Mouse (Mus musculus) CH12.LX (cell line): ENCODE results near the gene Zdhhc18. TPM values are rescaled to one million over a fixed set of nuclear protein-coding genes. Genes with fewer than 3 reads are reported as not detected.

Experiments
- DNase-seq: peaks from one replicate; pipeline ENCODE4 v3.0.0-alpha.2; 2013; ENCODE audit errors: extremely low read depth
- H3K27ac ChIP-seq: 2 replicates; pipeline ENCODE4 v1.5.1; 2012; ENCODE audit warnings: low read depth, mild to moderate bottlenecking, control low read depth, moderate library complexity; ENCODE audit not compliant: insufficient read depth
- H3K27me3 ChIP-seq: replicated peaks from 2 replicates; pipeline ENCODE3; 2012; ENCODE audit warnings: inconsistent platforms
- H3K36me3 ChIP-seq, 2 experiments: replicated peaks in 1 of 2; 2 replicates each; pipeline versions ENCODE3 to v1.6.1; 2012; ENCODE audit warnings: inconsistent platforms in 1 of 2, low read length in 1 of 2, mild to moderate bottlenecking in 1 of 2, mixed read lengths in 1 of 2, moderate library complexity in 1 of 2; ENCODE audit not compliant: control insufficient read depth in 1 of 2, insufficient read depth in 1 of 2
- H3K4me1 ChIP-seq, 2 experiments: 2 replicates each; pipeline ENCODE4 v1.6.1; 2012; ENCODE audit warnings: inconsistent platforms in 1 of 2, moderate library complexity in 1 of 2; ENCODE audit not compliant: insufficient read depth in 2 of 2, control insufficient read depth in 1 of 2
- H3K4me2 ChIP-seq: 2 replicates; pipeline ENCODE4 v1.6.1; 2012; ENCODE audit warnings: low read depth, mild to moderate bottlenecking, control low read depth; ENCODE audit not compliant: poor library complexity, insufficient read depth, severe bottlenecking
- H3K4me3 ChIP-seq, 3 experiments: fragments of 150-350 bp in 1 of 3; sonication (generic) in 1 of 3; replicated peaks in 1 of 3; 2 replicates each; pipeline versions ENCODE3 to v1.5.1; 2011 to 2012; ENCODE audit warnings: low read depth in 2 of 3, low read length in 2 of 3, mild to moderate bottlenecking in 2 of 3, moderate library complexity in 2 of 3, control low read depth in 1 of 3, improper control_type of control experiment in 1 of 3, inconsistent platforms in 1 of 3, mixed read lengths in 1 of 3; ENCODE audit not compliant: poor library complexity in 1 of 3
- H3K79me2 ChIP-seq: replicated peaks from 2 replicates; pipeline ENCODE4 v1.6.1; 2012; ENCODE audit warnings: mild to moderate bottlenecking, moderate library complexity; ENCODE audit not compliant: control insufficient read depth, poor library complexity, insufficient read depth, severe bottlenecking; ENCODE audit errors: extremely low read depth
- H3K9ac ChIP-seq: 2 replicates; pipeline ENCODE4 v1.6.1; 2012; ENCODE audit warnings: low read depth, mild to moderate bottlenecking, control low read depth, moderate library complexity; ENCODE audit not compliant: insufficient read depth
- H3K9me3 ChIP-seq: replicated peaks from 2 replicates; pipeline ENCODE3; 2012; ENCODE audit warnings: low read length, inconsistent platforms, mixed read lengths
- BHLHE40 ChIP-seq: IDR thresholded peaks from 2 replicates; pipeline ENCODE4 v1.6.1; 2011; ENCODE audit warnings: mild to moderate bottlenecking, low read depth, low read length, improper control_type of control experiment
- CHD1 ChIP-seq: IDR thresholded peaks from 2 replicates; pipeline ENCODE4 v1.6.1; 2012; ENCODE audit warnings: low read depth, low read length, improper control_type of control experiment, inconsistent platforms
- CHD2 ChIP-seq: IDR thresholded peaks from 2 replicates; pipeline ENCODE4 v1.6.1; 2011; ENCODE audit warnings: low read length, improper control_type of control experiment
- ELF1 ChIP-seq: IDR thresholded peaks from 2 replicates; pipeline ENCODE4 v1.6.1; 2014; ENCODE audit warnings: low read depth, mild to moderate bottlenecking, inconsistent platforms, low read length, improper control_type of control experiment
- EP300 ChIP-seq: IDR thresholded peaks from 2 replicates; pipeline ENCODE4 v1.6.1; 2011; ENCODE audit warnings: low read length, improper control_type of control experiment
- ETS1 ChIP-seq: conservative IDR thresholded peaks from 2 replicates; pipeline ENCODE4 v1.6.1; 2012; ENCODE audit warnings: low read depth, mild to moderate bottlenecking, inconsistent platforms, low read length, improper control_type of control experiment, moderate library complexity
- GABPA ChIP-seq: IDR thresholded peaks from 2 replicates; pipeline ENCODE4 v1.6.1; 2012; ENCODE audit warnings: low read depth, low read length, improper control_type of control experiment, inconsistent platforms; ENCODE audit not compliant: insufficient replicate concordance
- HCFC1 ChIP-seq: IDR thresholded peaks from 2 replicates; pipeline ENCODE4 v1.6.1; 2012; ENCODE audit warnings: low read depth, mild to moderate bottlenecking, inconsistent platforms, low read length, improper control_type of control experiment
- KAT2A ChIP-seq: IDR thresholded peaks from 2 replicates; pipeline ENCODE4 v1.6.1; 2012; ENCODE audit warnings: low read length, improper control_type of control experiment, inconsistent platforms; ENCODE audit not compliant: insufficient replicate concordance
- MAFK ChIP-seq: IDR thresholded peaks from 2 replicates; pipeline ENCODE4 v1.6.1; 2011; ENCODE audit warnings: low read length, improper control_type of control experiment; ENCODE audit not compliant: insufficient replicate concordance
- MAZ ChIP-seq: IDR thresholded peaks from 2 replicates; pipeline ENCODE4 v1.6.1; 2012; ENCODE audit warnings: low read depth, mild to moderate bottlenecking, inconsistent platforms, low read length, improper control_type of control experiment, moderate library complexity
- MEF2A ChIP-seq: IDR thresholded peaks from 2 replicates; pipeline ENCODE4 v1.6.1; 2014; ENCODE audit warnings: low read depth, mild to moderate bottlenecking, inconsistent platforms, low read length, improper control_type of control experiment, borderline replicate concordance
- MYC ChIP-seq: IDR thresholded peaks from 2 replicates; pipeline ENCODE4 v1.6.1; 2011; ENCODE audit warnings: low read depth, mild to moderate bottlenecking, improper control_type of control experiment, low read length
- NELFE ChIP-seq: IDR thresholded peaks from 2 replicates; pipeline ENCODE4 v1.6.1; 2011; ENCODE audit warnings: low read depth, low read length, improper control_type of control experiment
- NRF1 ChIP-seq: IDR thresholded peaks from 2 replicates; pipeline ENCODE4 v1.6.1; 2014; ENCODE audit warnings: low read depth, mild to moderate bottlenecking, inconsistent platforms, low read length, improper control_type of control experiment, moderate library complexity
- PAX5 ChIP-seq: IDR thresholded peaks from 2 replicates; pipeline ENCODE4 v1.6.1; 2012; ENCODE audit warnings: low read length, inconsistent platforms, mixed read lengths
- POLR2A ChIP-seq: IDR thresholded peaks from 2 replicates; pipeline ENCODE4 v1.6.1; 2011; ENCODE audit warnings: low read depth, mild to moderate bottlenecking, improper control_type of control experiment, low read length
- RAD21 ChIP-seq: IDR thresholded peaks from 2 replicates; pipeline ENCODE4 v1.6.1; 2011; ENCODE audit warnings: low read depth, mild to moderate bottlenecking, low read length, improper control_type of control experiment, moderate library complexity
- RCOR1 ChIP-seq: conservative IDR thresholded peaks from 2 replicates; pipeline ENCODE4 v1.6.1; 2012; ENCODE audit warnings: low read depth, mild to moderate bottlenecking, inconsistent platforms, low read length, improper control_type of control experiment
- SIN3A ChIP-seq: IDR thresholded peaks from 2 replicates; pipeline ENCODE4 v1.6.1; 2012; ENCODE audit warnings: low read length, improper control_type of control experiment, inconsistent platforms
- SMC3 ChIP-seq: IDR thresholded peaks from 2 replicates; pipeline ENCODE4 v1.6.1; 2011; ENCODE audit warnings: low read depth, low read length, improper control_type of control experiment
- TBP ChIP-seq: conservative IDR thresholded peaks from 2 replicates; pipeline ENCODE4 v1.6.1; 2011; ENCODE audit warnings: low read depth, low read length, improper control_type of control experiment
- TCF12 ChIP-seq: IDR thresholded peaks from 2 replicates; pipeline ENCODE4 v1.6.1; 2014; ENCODE audit warnings: low read depth, mild to moderate bottlenecking, inconsistent platforms, low read length, improper control_type of control experiment
- UBTF ChIP-seq: IDR thresholded peaks from 2 replicates; pipeline ENCODE4 v1.6.1; 2012; ENCODE audit warnings: low read depth, mild to moderate bottlenecking, inconsistent platforms, low read length, improper control_type of control experiment, moderate library complexity
- USF2 ChIP-seq: conservative IDR thresholded peaks from 2 replicates; pipeline ENCODE4 v1.6.1; 2011; ENCODE audit warnings: low read depth, low read length, improper control_type of control experiment
- ZC3H11A ChIP-seq: IDR thresholded peaks from 2 replicates; pipeline ENCODE4 v1.6.1; 2012; ENCODE audit warnings: low read depth, mild to moderate bottlenecking, inconsistent platforms, low read length, improper control_type of control experiment
- ZMIZ1 ChIP-seq: IDR thresholded peaks from 2 replicates; pipeline ENCODE4 v1.6.1; 2012; ENCODE audit warnings: low read depth, mild to moderate bottlenecking, inconsistent platforms, low read length, improper control_type of control experiment
- ZNF384 ChIP-seq: IDR thresholded peaks from 2 replicates; pipeline ENCODE4 v1.6.1; 2012; ENCODE audit warnings: low read depth, low read length, improper control_type of control experiment, inconsistent platforms
- dilution Hi-C: fragments of 300-500 bp; cut with MboI; formaldehyde crosslinking; loops from 2 replicates; pipeline ENCODE4 v1.14.3; 2020; ENCODE audit warnings: low sequenced_read_pairs; ENCODE audit not compliant: extremely low pct_unique_long_range_greater_than_20kb, extremely low pct_ligation_motif_present
- in situ Hi-C: fragments of 300-500 bp; cut with MboI; formaldehyde crosslinking; loops from 3 replicates; pipeline ENCODE4 v1.14.3; 2019; ENCODE audit warnings: low sequenced_read_pairs, low pct_ligation_motif_present, low pct_unique_long_range_greater_than_20kb, mixed read lengths
- polyA plus RNA-seq: library from polyadenylated mRNA; unstranded; fragments of >175 nt; gene quantifications from 2 replicates; pipeline ENCODE4 v1.2.1, GENCODE M21; 2012; ENCODE audit warnings: low read depth; ENCODE audit not compliant: insufficient read length
- total RNA-seq, 2 experiments: library from RNA; depleted of rRNA; stranded (reverse); fragments of 300-350 nt in 1 of 2; fragments of >200 nt in 1 of 2; gene quantifications; 2 replicates each; pipeline ENCODE4 v1.2.3; 2012 to 2014

Zdhhc18 gene
- total and polyA plus RNA-seq, 3 experiments, result 15.9 to 31.0 (median 24.3) TPM

- Histone ChIP-seq H3K79me2 (no peaks in the 10 kb centered on the region), H3K4me1 (peaks cover 17 to 49% of the 10 kb centered on the region in 2 experiments), H3K27ac (peak overlapping the region; percentile 93), H3K27me3 (no peaks in the 10 kb centered on the region), H3K4me2 (peak overlapping the region; percentile 97), H3K9ac (peak overlapping the region; percentile 63), H3K36me3 (peaks cover 0 to 24% of the 10 kb centered on the region in 2 experiments), H3K9me3 (no peaks in the 10 kb centered on the region), H3K4me3 (peak overlapping the region; percentile 38 to 53 (median 52))
- in situ Hi-C loops, result loop anchor here (5.0 to 25.0 kb wide), 3 partner anchors 34 to 489 kb away; partner anchors contain the start of gene Cd52
- dilution Hi-C loops, result no loop called here
- TF ChIP-seq TBP, result 0 out of 2 replicates have a peak, but pooled peaks have one; percentile 30
- no peak for TF ChIP-seq ZMIZ1
- TF ChIP-seq RAD21, result no peak
- TF ChIP-seq SIN3A, result 0 out of 2 replicates have a peak, but pooled peaks have one; percentile 13
- TF ChIP-seq UBTF, result no peak
- 0 out of 2 replicates have a peak, but pooled peaks have one; percentile 13 for TF ChIP-seq NELFE
- no peak for TF ChIP-seq RCOR1
- TF ChIP-seq ELF1, result peak; percentile 40; the same call in 1 of the 2 replicates
- TF ChIP-seq POLR2A, result peak; percentile 48
- no peak for TF ChIP-seq ZC3H11A
- no peak for TF ChIP-seq BHLHE40
- 0 out of 2 replicates have a peak, but pooled peaks have one; percentile 10 for TF ChIP-seq CHD1
- TF ChIP-seq MAFK, result no peak
- no peak for DNase-seq
These were observed 51.3 kb downstream of the Zdhhc18 start for GRCm38 (mm10) chr4:133598616-133599015.

GRCm38 (mm10) chr4:133596084-133596483, 53.9 kb downstream of the Zdhhc18 start:
- dilution Hi-C loops, result no loop called here
- no peak overlapping the region for H3K4me2 ChIP-seq
- no peak for TF ChIP-seq GABPA
- no peak for TF ChIP-seq CHD2
- TF ChIP-seq TCF12, result peak; percentile 57; the same call in 1 of the 2 replicates
- TF ChIP-seq MEF2A, result peak; percentile 86
- no peak for TF ChIP-seq HCFC1
- no peak for TF ChIP-seq ZNF384
- TF ChIP-seq MAZ, result no peak
- no peak for TF ChIP-seq USF2
- TF ChIP-seq POLR2A, result peak; percentile 24; the same call in 1 of the 2 replicates
- TF ChIP-seq SMC3, result no peak
- TF ChIP-seq PAX5, result no peak
- TF ChIP-seq RCOR1, result no peak
- TF ChIP-seq MAFK, result no peak
- no peak for TF ChIP-seq NELFE
- no peak for TF ChIP-seq MYC
- TF ChIP-seq KAT2A, result no peak
- no peak for TF ChIP-seq NRF1
- peak; percentile 53 for TF ChIP-seq ETS1
- peak; percentile 57 for TF ChIP-seq EP300
- in situ Hi-C loops, result loop anchor here (5.0 to 25.0 kb wide), 3 partner anchors 36 to 491 kb away; partner anchors contain the start of gene Cd52
- H3K36me3 ChIP-seq, result peaks cover 2 to 20% of the 10 kb centered on the region in 2 experiments
- H3K4me1 ChIP-seq, result peaks cover 17 to 54% of the 10 kb centered on the region in 2 experiments
- no peaks in the 10 kb centered on the region for H3K9me3 ChIP-seq
- no peaks in the 10 kb centered on the region for H3K27me3 ChIP-seq
- H3K4me3 ChIP-seq, result no peak overlapping the region
- H3K27ac ChIP-seq, result peak overlapping the region; percentile 65
- H3K79me2 ChIP-seq, result no peaks in the 10 kb centered on the region
- H3K9ac ChIP-seq, result no peak overlapping the region; the same call in 1 of the 2 replicates
- DNase-seq, result no peak
